Mouse (Mus musculus) spleen, adult 18-20 months (tissue): ENCODE data around the gene Ntpcr.

Source experiments
- DNase-seq, 2 experiments: peaks; one replicate each; pipeline ENCODE4 v3.0.0; 2022; ENCODE audit warnings: mixed read lengths in 2 of 2

The Ntpcr gene

DNA sequence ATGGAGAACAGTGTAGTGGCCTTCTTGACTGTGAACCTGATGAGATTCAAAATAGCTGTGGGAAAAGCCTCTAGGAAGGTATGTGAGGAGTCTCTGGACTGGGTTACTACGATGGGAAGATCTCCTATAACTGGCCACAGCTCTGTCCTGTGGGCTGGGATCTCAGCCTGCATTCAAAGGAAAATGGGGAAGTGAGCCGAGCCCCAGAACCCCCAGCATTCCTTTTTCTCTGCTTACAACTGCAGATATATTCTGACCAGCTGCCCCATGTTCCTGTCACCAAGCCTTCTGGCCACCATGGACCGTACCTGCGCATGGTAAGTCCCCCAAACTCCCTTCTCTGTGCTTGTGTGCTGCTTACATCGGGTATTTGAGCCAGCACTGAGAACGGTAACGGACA lies at the start of gene Ntpcr:
Ntpcr (plus strand) TSS at position 218 of the 400 bp plus-strand sequence.
- no peak for DNase-seq

DNA sequence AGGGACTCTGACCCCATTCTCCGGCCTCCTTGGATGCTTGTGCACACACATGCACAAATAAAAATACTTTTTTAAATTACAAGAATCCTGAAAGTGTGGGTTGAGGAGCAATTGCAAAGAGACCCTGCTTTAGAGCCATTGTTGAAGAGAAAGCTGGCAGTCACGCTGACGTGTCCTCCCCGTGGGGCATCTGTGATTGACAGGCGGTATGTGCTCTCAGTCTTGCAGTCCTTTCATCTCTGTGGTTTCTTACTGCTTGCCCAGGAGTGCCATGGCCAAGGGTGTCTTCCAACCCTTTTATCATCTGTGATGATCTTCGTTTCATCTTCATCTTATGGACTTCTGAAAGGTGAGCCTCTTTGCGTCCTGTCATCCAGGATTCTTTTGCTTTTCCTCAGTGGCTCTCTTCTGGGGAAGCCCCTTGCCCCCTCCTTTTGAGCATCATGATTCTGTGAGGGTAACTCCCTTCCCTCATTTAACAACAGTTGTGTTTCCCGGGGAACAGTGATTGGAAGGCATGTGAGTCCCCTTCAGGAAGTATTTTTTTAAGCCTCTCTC lies 48.8 kb upstream of the Ntpcr start:
- DNase-seq: no peak

GRCm38 (mm10) chr8:125685216-125685760 lies 44.5 kb upstream of the Ntpcr start:
- no peak for DNase-seq

DNA sequence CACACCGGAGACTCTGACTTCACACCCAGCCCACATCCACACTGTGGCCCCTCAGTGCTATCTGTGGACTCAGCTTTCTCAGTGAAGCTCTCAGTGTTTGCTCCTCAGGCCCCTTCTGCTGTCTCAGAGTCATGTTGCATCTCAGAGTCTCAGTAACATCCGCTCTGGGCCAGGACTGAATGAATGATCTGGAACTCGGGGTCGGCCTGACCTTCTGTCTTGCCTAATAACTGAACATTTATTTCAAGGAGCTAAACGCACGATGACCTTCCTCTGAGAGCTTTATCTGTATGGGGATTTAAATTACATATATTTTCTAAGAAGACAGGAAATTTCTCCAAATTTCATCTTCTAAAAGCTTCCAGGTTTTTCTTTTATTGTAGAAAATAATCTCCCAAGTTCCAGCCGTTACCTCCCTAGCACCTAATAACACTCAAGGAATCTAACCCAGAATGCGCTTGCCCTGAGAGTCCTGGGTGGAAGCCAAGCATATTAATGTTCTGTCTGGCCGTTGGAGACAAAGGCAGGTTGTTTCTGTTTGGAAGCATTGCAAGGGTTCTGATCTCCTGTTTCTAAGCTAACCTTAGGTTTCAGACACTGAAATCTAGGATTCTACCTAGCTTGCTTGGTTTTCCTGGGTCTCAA lies 43.4 kb upstream of the Ntpcr start:
- DNase-seq: no peak

DNA sequence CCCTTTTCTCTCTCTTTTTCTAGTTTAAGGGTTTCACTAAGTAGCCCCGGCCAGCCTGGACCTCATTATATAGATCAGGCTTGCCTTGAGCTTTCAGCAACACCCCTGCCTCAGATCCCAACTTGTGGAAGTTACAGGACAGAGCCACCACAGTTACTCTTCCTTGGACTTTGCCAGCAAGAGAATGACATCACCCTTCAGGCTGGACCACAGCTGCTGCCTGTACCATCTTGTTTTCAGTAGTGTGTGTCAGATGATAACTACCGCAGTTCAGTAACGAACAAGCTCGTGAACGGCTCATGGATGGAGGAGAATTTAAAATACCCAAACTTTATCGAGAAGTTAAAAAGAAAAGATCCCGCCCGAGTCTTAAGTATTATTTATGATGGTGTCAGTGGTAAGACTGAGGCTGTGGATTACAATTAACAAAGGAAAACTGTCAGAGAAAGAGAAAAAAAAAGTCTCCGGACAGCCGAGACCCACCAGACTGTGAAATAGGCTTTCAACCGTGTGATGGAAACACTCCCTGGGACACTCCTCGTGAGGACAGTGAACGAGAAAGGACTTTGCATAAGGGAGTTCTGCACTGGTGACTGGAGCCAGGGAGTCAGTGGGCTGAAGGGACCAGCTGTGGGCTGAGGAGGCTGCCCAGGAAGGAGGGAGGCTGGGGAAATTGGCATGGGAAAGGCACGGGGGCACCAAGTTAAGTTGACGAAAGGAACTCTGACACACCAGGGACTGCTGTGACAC lies 39.4 kb upstream of the Ntpcr start:
- DNase-seq: no peak

- DNase-seq: no peak
Observed at GRCm38 (mm10) chr8:125690961-125691360, 38.8 kb upstream of the Ntpcr start.

DNA sequence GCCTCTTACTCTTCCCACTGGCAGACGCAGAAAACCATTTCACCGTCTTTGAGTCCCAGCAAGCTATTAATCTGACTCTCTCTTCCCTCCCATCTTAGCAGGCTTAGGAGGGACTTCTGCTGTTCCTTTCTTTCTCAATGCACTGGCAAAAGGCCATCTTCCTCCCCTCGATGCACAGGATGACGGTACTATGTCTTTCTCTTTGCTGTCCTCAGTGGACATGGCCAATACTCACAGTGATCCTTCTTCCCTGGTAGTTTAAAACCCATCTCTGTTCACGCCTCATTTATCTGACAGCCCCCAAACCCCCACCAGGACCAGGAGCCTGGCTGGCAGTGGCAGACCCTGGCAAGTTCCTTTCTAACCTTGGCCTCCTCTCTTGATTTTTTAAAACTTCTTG lies 37.3 kb upstream of the Ntpcr start:
- DNase-seq: no peak

DNA sequence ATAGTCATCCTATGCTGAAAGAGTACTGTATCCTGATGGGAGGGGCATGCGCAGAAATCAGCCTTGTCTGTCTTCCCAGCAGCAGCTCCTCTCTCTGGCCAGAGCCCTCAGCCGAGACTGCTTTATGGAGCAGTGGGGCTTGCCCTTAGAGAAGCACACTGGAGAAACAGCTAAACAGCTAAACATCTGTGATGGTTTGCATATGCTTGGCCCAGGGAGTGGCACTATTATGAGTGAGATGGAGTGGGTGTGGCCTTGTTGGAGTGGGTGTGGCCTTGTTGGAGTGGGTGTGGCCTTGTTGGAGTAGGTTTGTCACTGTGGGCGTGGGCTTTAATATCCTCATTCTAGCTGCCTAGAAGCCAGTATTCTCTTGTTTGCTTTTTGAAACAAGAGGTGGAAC lies 36.6 kb upstream of the Ntpcr start:
- DNase-seq: no peak

- no peak for DNase-seq
Observed at GRCm38 (mm10) chr8:125695951-125696350, 33.8 kb upstream of the Ntpcr start.

- no peak for DNase-seq
Observed at GRCm38 (mm10) chr8:125699391-125700025, 30.3 kb upstream of the Ntpcr start.

GRCm38 (mm10) chr8:125700407-125700806 lies 29.4 kb upstream of the Ntpcr start:
- no peak for DNase-seq

GRCm38 (mm10) chr8:125702868-125703473 lies 26.8 kb upstream of the Ntpcr start:
- no peak for DNase-seq

DNA sequence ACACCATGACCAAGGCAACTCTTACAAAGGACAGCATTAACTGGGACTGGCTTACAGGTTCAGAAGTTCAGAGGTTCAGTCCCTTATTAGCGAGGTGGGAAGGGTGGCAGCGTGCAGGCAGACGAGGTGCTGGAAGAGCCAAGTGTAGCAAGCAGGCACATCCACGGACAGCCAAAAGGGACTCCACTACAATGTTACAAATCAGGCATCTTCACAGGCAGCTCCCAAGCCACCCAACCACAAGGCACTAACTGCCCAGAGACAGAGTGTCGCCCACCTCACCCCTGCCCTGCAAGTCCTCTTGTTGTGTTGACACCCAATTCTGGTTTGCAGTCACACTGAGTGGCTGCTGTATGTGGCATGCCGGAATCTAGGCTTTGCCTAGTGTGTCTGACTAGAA lies 25.3 kb upstream of the Ntpcr start:
- no peak for DNase-seq

DNA sequence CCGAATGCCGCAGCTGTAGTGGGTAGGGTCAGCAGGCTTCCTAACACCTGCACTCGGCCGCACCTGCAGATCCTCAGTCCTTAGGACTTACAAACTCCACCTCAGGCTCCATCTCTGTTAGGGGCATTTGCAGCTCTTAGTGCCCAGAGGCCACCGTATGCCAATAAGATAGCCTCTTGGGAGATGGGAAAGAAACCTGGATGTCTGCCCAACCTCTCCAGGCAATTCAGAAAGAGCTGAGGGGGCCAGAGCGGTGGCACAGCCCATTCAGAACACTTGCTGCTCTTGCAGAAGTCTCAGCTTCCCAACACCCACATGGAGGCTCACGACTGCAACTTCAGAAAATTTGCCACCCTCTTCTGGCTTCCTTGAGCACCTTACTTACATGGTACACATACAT lies 23.9 kb upstream of the Ntpcr start:
- DNase-seq: no peak

- DNase-seq: no peak
Observed at GRCm38 (mm10) chr8:125709171-125709570, 20.6 kb upstream of the Ntpcr start.

DNA sequence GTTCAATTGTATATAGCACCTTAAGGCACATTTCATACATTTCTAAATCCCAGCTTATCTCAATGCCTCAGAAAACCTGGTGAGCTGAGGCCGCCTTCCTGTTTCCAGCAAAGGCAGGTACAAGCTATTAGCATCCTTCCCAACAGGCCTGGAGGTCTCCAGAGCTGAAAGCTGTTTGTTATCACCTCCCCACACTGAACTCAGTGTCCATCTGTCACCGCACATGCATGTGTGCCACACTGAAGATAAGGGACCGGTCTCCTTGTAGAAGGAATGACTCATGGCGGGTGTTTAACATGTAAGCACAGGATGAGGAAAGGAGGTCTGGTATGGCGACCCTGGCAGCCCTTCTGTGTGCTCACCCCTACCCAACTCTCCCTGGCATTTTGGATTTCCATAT lies 18.2 kb upstream of the Ntpcr start:
- DNase-seq: no peak

DNA sequence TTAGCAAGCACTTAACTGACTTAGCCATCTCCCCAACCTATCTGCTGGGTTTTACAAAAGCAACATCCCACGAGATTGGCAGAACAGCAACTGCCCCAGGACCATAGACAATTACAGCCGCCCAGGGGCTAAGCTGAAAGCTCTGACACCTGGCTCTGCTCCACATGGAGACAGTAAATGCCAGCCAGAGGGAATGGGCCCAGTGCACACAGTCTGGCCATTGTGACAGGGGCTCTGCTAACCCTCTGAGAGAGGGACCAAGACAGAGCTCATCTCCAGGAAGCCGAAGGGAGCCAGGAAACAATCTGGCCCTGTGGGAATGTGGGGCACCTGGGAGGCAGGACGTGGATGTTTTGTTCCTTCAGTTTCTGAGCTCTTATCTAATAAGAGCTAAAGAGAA lies 13.6 kb upstream of the Ntpcr start:
- no peak for DNase-seq

DNA sequence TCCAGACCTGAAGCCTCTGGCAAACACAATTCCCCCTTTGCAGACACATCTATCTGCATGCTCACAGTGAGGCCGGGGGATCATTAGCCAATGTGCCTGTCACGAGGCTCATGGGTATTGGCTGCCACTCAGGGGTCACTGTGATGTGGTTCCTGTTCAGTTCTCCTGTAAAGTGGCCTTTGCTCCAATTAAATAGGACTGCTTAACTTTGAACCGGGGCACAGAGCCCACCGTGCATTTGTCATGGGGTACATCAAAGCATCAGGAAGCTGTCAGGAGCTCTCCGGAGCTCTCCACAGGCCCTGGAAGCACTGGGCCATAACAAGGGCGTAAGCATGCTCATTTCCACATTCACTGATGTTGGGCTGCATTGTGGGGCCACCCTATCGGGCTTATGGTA lies 13.2 kb upstream of the Ntpcr start:
- DNase-seq: no peak

- DNase-seq: no peak
Observed at GRCm38 (mm10) chr8:125718914-125719313, 10.8 kb upstream of the Ntpcr start.

DNA sequence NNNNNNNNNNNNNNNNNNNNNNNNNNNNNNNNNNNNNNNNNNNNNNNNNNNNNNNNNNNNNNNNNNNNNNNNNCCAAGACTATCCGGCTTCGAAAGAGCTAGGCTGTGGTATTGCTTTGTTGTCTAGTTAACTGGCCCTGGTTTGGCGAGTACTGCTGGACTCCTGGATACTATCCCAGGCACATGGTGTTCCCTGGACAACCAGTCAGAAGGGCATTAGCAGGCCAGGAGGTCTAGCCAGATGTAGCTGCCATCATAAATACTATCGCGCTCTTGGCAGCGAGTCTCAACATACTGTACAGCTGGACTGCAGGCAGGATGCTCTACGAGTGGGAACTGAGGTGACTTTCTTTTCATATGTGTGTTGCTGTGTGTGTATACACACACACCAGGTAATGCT lies 7.1 kb upstream of the Ntpcr start:
- DNase-seq: no peak

- no peak for DNase-seq
Observed at GRCm38 (mm10) chr8:125723437-125723836, 6.3 kb upstream of the Ntpcr start.

DNA sequence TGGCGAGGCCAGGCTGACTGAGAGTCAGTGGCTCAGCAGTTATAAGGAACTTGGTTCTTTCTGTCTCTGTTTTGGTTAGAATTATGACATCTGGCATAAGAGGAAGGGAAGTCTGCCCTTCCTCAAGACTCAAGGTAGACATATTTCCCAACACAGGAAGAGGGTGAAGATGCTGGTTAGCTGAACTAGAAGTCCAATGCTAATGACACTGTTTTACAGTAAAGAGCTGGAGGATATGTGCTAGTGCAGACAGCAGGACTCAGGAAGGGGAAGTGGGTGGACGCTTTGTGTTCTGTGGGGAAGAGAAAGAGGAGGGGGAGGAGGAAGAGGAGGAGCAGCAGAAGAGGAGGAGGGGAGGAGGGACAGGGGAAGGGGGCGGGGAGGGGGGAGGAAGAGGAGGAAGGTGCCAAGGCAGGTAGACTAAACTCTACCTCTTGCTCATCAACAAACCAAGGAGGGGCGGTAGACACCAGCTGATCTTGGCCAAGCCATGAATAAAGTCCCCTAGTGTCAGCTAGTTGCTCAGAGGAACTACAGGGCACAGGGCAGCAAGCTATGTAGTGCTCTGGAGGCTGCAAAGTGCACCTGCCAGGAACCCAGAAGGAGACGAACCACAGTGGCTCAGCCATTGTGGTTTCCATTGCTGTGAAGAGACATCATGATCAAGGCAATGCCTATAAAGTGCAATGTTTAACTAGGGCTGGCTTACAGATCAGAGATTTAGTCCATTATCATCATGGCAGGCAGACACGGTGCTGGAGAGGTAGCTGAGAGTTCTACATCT lies 4.5 kb upstream of the Ntpcr start:
- DNase-seq: peak; percentile 29 to 31
